Mouse (Mus musculus) heart, embryonic 16.5 days (tissue): ENCODE results near the gene Kbtbd3. TPM values are rescaled to one million over a fixed set of nuclear protein-coding genes. Genes with fewer than 3 reads are reported as not detected.

Source experiments
- ATAC-seq: fragments of 200-750 bp; cut with Nextera tagmentation; replicated peaks from 2 replicates; pipeline ENCODE4 v1.8.0; 2017; ENCODE audit warnings: moderate number of reproducible peaks; ENCODE audit not compliant: insufficient read depth, low FRiP score; ENCODE audit errors: extremely low read depth
- H3K27ac ChIP-seq: fragments of 300-500 bp; sonication (generic); 2 replicates; pipeline ENCODE4 v1.5.1; 2014; ENCODE audit warnings: mild to moderate bottlenecking, low read length, control low read depth, moderate library complexity
- H3K27me3 ChIP-seq: fragments of 300-500 bp; sonication (generic); 2 replicates; pipeline ENCODE4 v1.6.1; 2014; ENCODE audit warnings: low read length, mixed read lengths; ENCODE audit not compliant: control insufficient read depth, insufficient read depth
- H3K36me3 ChIP-seq: fragments of 300-500 bp; sonication (generic); 2 replicates; pipeline ENCODE4 v1.6.1; 2014; ENCODE audit not compliant: control insufficient read depth, insufficient read depth
- H3K4me1 ChIP-seq: fragments of 300-500 bp; sonication (generic); 2 replicates; pipeline ENCODE4 v1.6.1; 2014; ENCODE audit warnings: low read length, mixed read lengths; ENCODE audit not compliant: control insufficient read depth, insufficient read depth
- H3K4me2 ChIP-seq: fragments of 300-500 bp; sonication (generic); 2 replicates; pipeline ENCODE4 v1.6.1; 2014; ENCODE audit warnings: low read depth, mild to moderate bottlenecking, control low read depth, low read length
- H3K4me3 ChIP-seq: fragments of 300-500 bp; sonication (generic); 2 replicates; pipeline ENCODE4 v1.5.1; 2014; ENCODE audit warnings: mild to moderate bottlenecking, control low read depth, low read length
- H3K9ac ChIP-seq: fragments of 300-500 bp; sonication (generic); 2 replicates; pipeline ENCODE4 v1.6.1; 2014; ENCODE audit warnings: low read length, control low read depth
- H3K9me3 ChIP-seq: fragments of 300-500 bp; sonication (generic); replicated peaks from 2 replicates; pipeline ENCODE4 v1.6.1; 2016; ENCODE audit warnings: low read length; ENCODE audit not compliant: control insufficient read depth
- WGBS: fragments of 180-500 bp; shearing (Covaris S2); extraction: QIAGEN DNeasy Blood & Tissue Kit; methylation state at CpG from one replicate; pipeline ENCODE4 v1.1.7; 2014; 5-methylcytosine and 5-hydroxymethylcytosine counted together
- polyA plus RNA-seq: library from polyadenylated mRNA; unstranded; fragments of >200 nt; fragmentation: Nextera tagmentation; extraction: Ambion mirVana; gene quantifications from 2 replicates; pipeline ENCODE4 v1.2.1, GENCODE M21; 2015

Gene Kbtbd3
- polyA plus RNA-seq, 1 experiment from 2014 or later: 10.1 TPM

GRCm38 (mm10) chr9:4310706-4311105, 1.1 kb downstream of the Kbtbd3 start:
- peak overlapping the region; percentile 86 for H3K4me2 ChIP-seq
- no peaks in the 10 kb centered on the region for H3K27me3 ChIP-seq
- peak overlapping the region; percentile 90 for H3K4me3 ChIP-seq
- H3K36me3 ChIP-seq: 0 out of 2 replicates have a peak, but pooled peaks cover 6% of the 10 kb centered on the region
- H3K9me3 ChIP-seq: no peaks in the 10 kb centered on the region
- H3K27ac ChIP-seq: no peak overlapping the region
- H3K9ac ChIP-seq: peak overlapping the region; percentile 76
- 45% methylated on average over 3 of the region's 3 CpGs for WGBS
- no peak for ATAC-seq
- peaks cover 19% of the 10 kb centered on the region for H3K4me1 ChIP-seq

- Histone ChIP-seq H3K27me3 (no peaks in the 10 kb centered on the region), H3K4me3 (no peak overlapping the region), H3K4me2 (no peak overlapping the region), H3K9me3 (no peaks in the 10 kb centered on the region), H3K9ac (no peak overlapping the region), H3K36me3 (0 out of 2 replicates have a peak, but pooled peaks cover 6% of the 10 kb centered on the region), H3K27ac (no peak overlapping the region), H3K4me1 (peaks cover 19% of the 10 kb centered on the region)
- WGBS: 84% methylated on average over 3 of the region's 3 CpGs
- no peak for ATAC-seq
Observed at GRCm38 (mm10) chr9:4311162-4311561, 1.5 kb downstream of the Kbtbd3 start.

GRCm38 (mm10) chr9:4313946-4314345, 4.3 kb downstream of the Kbtbd3 start:
- Histone ChIP-seq H3K4me1 (peaks cover 12% of the 10 kb centered on the region), H3K4me2 (no peak overlapping the region), H3K4me3 (no peak overlapping the region), H3K27me3 (no peaks in the 10 kb centered on the region), H3K9me3 (no peaks in the 10 kb centered on the region), H3K9ac (no peak overlapping the region), H3K36me3 (peaks cover 7% of the 10 kb centered on the region; the same call in 1 of the 2 replicates), H3K27ac (no peak overlapping the region)
- no peak for ATAC-seq
- 87% methylated on average over 4 of the region's 4 CpGs for WGBS

GRCm38 (mm10) chr9:4315746-4316145, 6.1 kb downstream of the Kbtbd3 start:
- Histone ChIP-seq H3K36me3 (peaks cover 7% of the 10 kb centered on the region; the same call in 1 of the 2 replicates), H3K9me3 (no peaks in the 10 kb centered on the region), H3K4me2 (no peak overlapping the region), H3K4me1 (peaks cover 7% of the 10 kb centered on the region), H3K27ac (no peak overlapping the region), H3K27me3 (no peaks in the 10 kb centered on the region), H3K9ac (no peak overlapping the region), H3K4me3 (no peak overlapping the region)
- ATAC-seq: no peak
- WGBS: 84% methylated on average over 2 of the region's 2 CpGs

GRCm38 (mm10) chr9:4318939-4319721, 9.5 kb downstream of the Kbtbd3 start:
- 77% methylated on average over 6 of the region's 6 CpGs for WGBS
- H3K27me3 ChIP-seq: no peaks in the 10 kb centered on the region
- peaks cover 7% of the 10 kb centered on the region; the same call in 1 of the 2 replicates for H3K36me3 ChIP-seq
- no peak overlapping the region for H3K4me2 ChIP-seq
- no peak overlapping the region for H3K9ac ChIP-seq
- H3K4me1 ChIP-seq: no peaks in the 10 kb centered on the region
- no peak overlapping the region for H3K27ac ChIP-seq
- no peak overlapping the region for H3K4me3 ChIP-seq
- H3K9me3 ChIP-seq: no peaks in the 10 kb centered on the region
- no peak for ATAC-seq

GRCm38 (mm10) chr9:4353163-4353562, 43.5 kb downstream of the Kbtbd3 start:
- Histone ChIP-seq H3K4me3 (no peak overlapping the region), H3K4me2 (no peak overlapping the region), H3K9ac (no peak overlapping the region), H3K27ac (no peak overlapping the region), H3K27me3 (no peaks in the 10 kb centered on the region), H3K36me3 (no peaks in the 10 kb centered on the region), H3K9me3 (no peaks in the 10 kb centered on the region), H3K4me1 (no peaks in the 10 kb centered on the region)
- 70% methylated on average over 1 of the region's 1 CpGs for WGBS
- no peak for ATAC-seq

- 2% methylated on average over 31 of the region's 31 CpGs for WGBS
- H3K27ac ChIP-seq: peak within 1 kb of the TSS; percentile 82
- no peaks in the 10 kb centered on the region for H3K9me3 ChIP-seq
- H3K4me3 ChIP-seq: peak within 1 kb of the TSS; percentile 63
- H3K9ac ChIP-seq: peak within 1 kb of the TSS; percentile 81
- ATAC-seq: peak; percentile 100
- peak within 1 kb of the TSS; percentile 69 for H3K4me2 ChIP-seq
- H3K36me3 ChIP-seq: no peaks in the 10 kb centered on the region; the same call in 1 of the 2 replicates
- H3K27me3 ChIP-seq: no peaks in the 10 kb centered on the region
- H3K4me1 ChIP-seq: peaks cover 11% of the 10 kb centered on the region
Observed at GRCm38 (mm10) chr9:4375828-4376639, 66.4 kb downstream of the Kbtbd3 start, which contains the start of gene Msantd4. Msantd4 (plus strand) TSS chr9:4376562.

- Histone ChIP-seq H3K27ac (peak overlapping the region; percentile 28), H3K9ac (peak overlapping the region; percentile 65), H3K4me1 (peaks cover 11% of the 10 kb centered on the region), H3K36me3 (no peaks in the 10 kb centered on the region; the same call in 1 of the 2 replicates), H3K4me2 (peak overlapping the region; percentile 69), H3K4me3 (peak overlapping the region; percentile 63), H3K9me3 (no peaks in the 10 kb centered on the region), H3K27me3 (no peaks in the 10 kb centered on the region)
- WGBS: under 1% methylated on average over 15 of the region's 15 CpGs
- ATAC-seq: no peak
Observed at GRCm38 (mm10) chr9:4376640-4377120, 67.0 kb downstream of the Kbtbd3 start.
